Mouse (Mus musculus) small intestine, adult 2 months (tissue): ENCODE measurements around the gene Mlip.

Source experiments
- CTCF ChIP-seq: fragments of 200-500 bp; IDR thresholded peaks from 2 replicates; pipeline ENCODE4 v1.5.1; 2012; ENCODE audit warnings: low read depth, mild to moderate bottlenecking, control low read depth, inconsistent platforms, low read length, moderate library complexity, mixed read lengths; ENCODE audit not compliant: insufficient replicate concordance, insufficient read length; ENCODE audit errors: extremely low read depth
- POLR2A ChIP-seq: fragments of 200-500 bp; IDR thresholded peaks from 2 replicates; pipeline ENCODE4 v1.6.1; 2012; ENCODE audit warnings: low read depth, mild to moderate bottlenecking, control low read depth, inconsistent platforms, low read length, moderate library complexity

- TF ChIP-seq POLR2A (no peak), CTCF (no peak)
These were observed 98.3 kb downstream of the Mlip start for GRCm38 (mm10) chr9:77254514-77254913.
